Comparison of ENCODE assay signal across 7 mouse cellular contexts in the genomic region with DNA sequence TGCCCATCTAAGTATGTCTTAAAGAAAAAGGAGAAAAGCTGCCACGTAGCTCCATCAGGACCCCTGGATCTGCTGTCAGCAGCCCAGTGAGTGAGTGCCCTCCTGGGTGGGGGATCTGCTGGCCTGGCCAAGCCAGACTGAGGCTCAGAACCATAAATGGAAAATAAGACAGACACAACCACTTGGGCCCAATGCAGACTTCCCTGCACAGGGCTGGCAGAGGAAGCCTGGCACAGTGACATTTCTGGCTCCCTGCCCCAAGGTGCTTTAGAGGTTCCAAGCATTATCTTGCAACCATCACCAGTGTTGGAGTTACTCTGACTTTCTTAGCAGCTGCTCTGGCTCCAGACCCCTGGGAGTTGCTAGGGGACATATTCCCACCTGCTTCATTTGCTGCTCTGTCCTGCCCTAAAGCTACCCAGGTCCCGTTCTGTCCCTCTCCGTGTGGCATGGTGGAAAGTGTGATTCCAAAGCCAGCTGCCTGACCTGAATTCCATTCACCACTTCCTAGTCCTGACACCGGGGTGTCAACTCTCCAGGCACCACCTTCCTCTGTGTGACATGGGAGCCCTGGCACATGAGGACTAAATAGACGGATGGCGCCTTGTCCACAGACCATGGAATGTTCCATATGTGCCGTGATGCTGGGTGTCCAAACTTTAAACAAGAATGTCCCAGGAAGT.
A peak's percentile ranks its signal among the peaks of the same experiment; 100 is the strongest.
DNase-seq lines count a peak whose midpoint lies in the region; ATAC-seq lines count a peak whose summit lies in the region.

No protein-coding gene starts in this region.

- no peak overlapping the region for H3K9ac ChIP-seq in midbrain, embryonic 15.5 days

- no peak overlapping the region for H3K4me3 ChIP-seq in embryonic facial prominence, embryonic 10.5 days
- H3K4me3 ChIP-seq in midbrain, embryonic 15.5 days = no peak overlapping the region

- ATAC-seq in frontal cortex, adult (ENCODE audit: low TSS enrichment) = peak; percentile 34; the same call in 1 of the 2 replicates
- 0 out of 2 replicates have a peak, but pooled peaks have one; percentile 38 for ATAC-seq in midbrain, embryonic 15.5 days (replicated peaks)

- no peaks in the 10 kb centered on the region for H3K9me3 ChIP-seq in embryonic facial prominence, embryonic 10.5 days
- H3K9me3 ChIP-seq in midbrain, embryonic 15.5 days = no peaks in the 10 kb centered on the region

- no peaks in the 10 kb centered on the region for H3K36me3 ChIP-seq in embryonic facial prominence, embryonic 10.5 days (replicated peaks)
- no peaks in the 10 kb centered on the region for H3K36me3 ChIP-seq in midbrain, embryonic 15.5 days (replicated peaks)

- intact Hi-C loops in left cerebral cortex, postnatal 4 days (cut with DNase I) = loop anchor here (5.0 kb wide), 1 partner anchor 66 kb away; no protein-coding TSS in a partner anchor
- intact Hi-C loops in left cerebral cortex, postnatal 10 days (cut with DNase I) = loop anchor here (2.0 kb wide), 1 partner anchor 65 kb away; no protein-coding TSS in a partner anchor

- H3K27me3 ChIP-seq in embryonic facial prominence, embryonic 10.5 days (replicated peaks; ENCODE audit: low read depth, poor library complexity, severe bottlenecking) = peaks cover 8% of the 10 kb centered on the region; the same call in 1 of the 2 replicates
- H3K27me3 ChIP-seq in midbrain, embryonic 15.5 days (replicated peaks) = no peaks in the 10 kb centered on the region

- DNase-seq in frontal cortex, postnatal 10 days (ENCODE audit: low spot score in 2 of 2) = no peak
- peak; percentile 53 for DNase-seq in left cerebral cortex, postnatal 4 days
- DNase-seq in left cerebral cortex, postnatal 10 days (ENCODE audit: extremely low spot score in 1 of 2, low spot score in 2 of 2) = no peak
- no peak for DNase-seq in embryonic facial prominence, embryonic 10.5 days (ENCODE audit: low spot score)
- no peak for DNase-seq in urinary bladder, postnatal 14 days (ENCODE audit: low spot score)

- H3K27ac ChIP-seq in embryonic facial prominence, embryonic 10.5 days (replicated peaks) = 0 out of 2 replicates have a peak overlapping the region, but pooled peaks have one; percentile 24
- no peak overlapping the region for H3K27ac ChIP-seq in midbrain, embryonic 15.5 days

- no peak overlapping the region for H3K4me2 ChIP-seq in midbrain, embryonic 15.5 days

- peaks cover 29% of the 10 kb centered on the region for H3K4me1 ChIP-seq in embryonic facial prominence, embryonic 10.5 days
- H3K4me1 ChIP-seq in midbrain, embryonic 15.5 days = peaks cover 17% of the 10 kb centered on the region

- WGBS in embryonic facial prominence, embryonic 10.5 days = 78% methylated on average over 7 of the region's 7 CpGs
- 81% methylated on average over 7 of the region's 7 CpGs for WGBS in midbrain, embryonic 15.5 days
